Mouse (Mus musculus): ENCODE results near the gene Gal3st2.

DNA sequence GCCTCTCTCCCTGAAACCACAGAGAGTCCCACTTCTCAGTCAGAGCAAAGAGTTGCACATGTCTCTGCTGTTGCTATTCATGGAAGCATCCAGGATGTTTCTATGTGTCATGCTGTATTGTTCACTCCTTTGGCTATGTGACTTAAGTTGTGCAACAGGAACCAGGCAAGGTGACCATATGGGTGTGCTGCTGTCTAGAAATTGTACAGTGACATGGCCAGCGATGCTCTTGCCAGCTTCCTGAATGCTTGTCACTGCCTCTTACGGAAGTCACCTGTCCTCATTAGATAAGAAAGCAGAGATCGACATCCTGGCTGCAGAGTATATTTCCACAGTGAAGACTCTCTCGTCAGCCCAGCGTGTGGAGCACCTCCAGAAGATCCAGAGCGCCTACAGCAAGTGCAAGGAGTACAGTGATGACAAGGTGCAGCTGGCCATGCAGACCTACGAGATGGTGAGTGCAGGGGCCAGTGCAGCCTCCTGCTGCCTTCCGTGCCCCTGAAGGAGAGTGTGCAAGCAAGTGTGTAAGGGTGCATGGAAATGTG is 49.5 kb upstream of the Gal3st2 start:
- no peak for TF ChIP-seq EP300 (IDR thresholded peaks at IDR 0.05; ENCODE audit: insufficient read depth, low read depth, low read length)
- no peak for TF ChIP-seq CTCF (IDR thresholded peaks at IDR 0.05)
